Mouse (Mus musculus) cortical plate, adult 2 months (tissue): Measurements from ENCODE around the gene Crebzf.

ENCODE experiments used
- CTCF ChIP-seq: fragments of 200-500 bp; IDR thresholded peaks from 2 replicates; pipeline ENCODE4 v1.5.1; 2011; ENCODE audit warnings: mild to moderate bottlenecking, control low read depth, low read length; ENCODE audit not compliant: insufficient read depth; ENCODE audit errors: extremely low read depth
- POLR2A ChIP-seq: fragments of 200-500 bp; IDR thresholded peaks from 2 replicates; pipeline ENCODE4 v1.6.1; 2011; ENCODE audit warnings: mild to moderate bottlenecking, low read length, control low read depth; ENCODE audit not compliant: insufficient read depth; ENCODE audit errors: extremely low read depth

DNA sequence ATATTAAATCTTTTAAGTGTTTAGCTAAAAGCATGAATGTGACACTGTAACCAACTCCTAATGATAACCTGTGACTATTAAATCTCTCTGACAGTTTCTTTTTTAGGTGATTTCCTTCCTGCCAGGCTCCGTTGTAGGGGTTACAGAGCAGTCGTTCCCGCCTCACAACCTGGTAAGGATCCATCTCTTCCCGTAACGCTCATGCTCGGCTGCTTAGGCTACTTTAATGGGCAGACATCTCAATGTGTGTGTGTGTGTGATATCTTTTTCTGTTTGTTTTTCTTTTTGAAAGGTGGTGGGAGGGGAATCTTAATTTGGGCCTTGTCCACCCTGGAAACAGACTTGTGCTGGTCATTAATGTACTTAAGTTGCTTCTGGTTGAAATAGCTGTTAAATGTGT, 1.7 kb downstream of the Crebzf start:
- no peak for TF ChIP-seq CTCF
- TF ChIP-seq POLR2A = no peak
